Mouse (Mus musculus): ENCODE measurements around the gene Nup85. TPM values are rescaled to one million over a fixed set of nuclear protein-coding genes. Genes with fewer than 3 reads are reported as not detected.

Gene Nup85
- total RNA-seq, 2 experiments from 2014 or later = 18.3 to 20.0 TPM

- no peak for DNase-seq
These were observed 49.1 kb downstream of the Nup85 start for GRCm38 (mm10) chr11:115613138-115613945.

- DNase-seq = no peak
These were observed 50.3 kb downstream of the Nup85 start for GRCm38 (mm10) chr11:115614346-115615107.

GRCm38 (mm10) chr11:115615108-115615825 is 51.0 kb downstream of the Nup85 start:
- no peak for DNase-seq

GRCm38 (mm10) chr11:115615875-115616274 is 51.6 kb downstream of the Nup85 start:
- no peak for DNase-seq

- no peak for DNase-seq
These were observed 52.1 kb downstream of the Nup85 start for GRCm38 (mm10) chr11:115616371-115616770.

GRCm38 (mm10) chr11:115616893-115617292 is 52.7 kb downstream of the Nup85 start:
- DNase-seq = no peak

GRCm38 (mm10) chr11:115618001-115618400 is 53.8 kb downstream of the Nup85 start:
- no peak for DNase-seq

GRCm38 (mm10) chr11:115618732-115619516 is 54.7 kb downstream of the Nup85 start:
- no peak for DNase-seq

- no peak for DNase-seq
These were observed 55.7 kb downstream of the Nup85 start for GRCm38 (mm10) chr11:115619949-115620348.

GRCm38 (mm10) chr11:115623487-115624070 is 59.3 kb downstream of the Nup85 start:
- DNase-seq = no peak

GRCm38 (mm10) chr11:115625877-115626276 is 61.6 kb downstream of the Nup85 start:
- DNase-seq = no peak

- DNase-seq = no peak
These were observed 62.8 kb downstream of the Nup85 start for GRCm38 (mm10) chr11:115626824-115627616.

GRCm38 (mm10) chr11:115627705-115628464 is 63.7 kb downstream of the Nup85 start, which contains the start of gene Slc25a19:
Gene Slc25a19 (minus strand): TSS chr11:115628295.
- DNase-seq = peak; percentile 100

- DNase-seq = no peak
These were observed 64.3 kb downstream of the Nup85 start for GRCm38 (mm10) chr11:115628465-115629101.

- no peak for DNase-seq
These were observed 65.7 kb downstream of the Nup85 start for GRCm38 (mm10) chr11:115629734-115630531.

GRCm38 (mm10) chr11:115630532-115631504 is 66.6 kb downstream of the Nup85 start:
- DNase-seq = peak; percentile 46 to 84

GRCm38 (mm10) chr11:115631505-115631890 is 67.3 kb downstream of the Nup85 start:
- DNase-seq = peak; percentile 55 to 67
